Mouse (Mus musculus): ENCODE data around the gene Mmadhc.

DNA sequence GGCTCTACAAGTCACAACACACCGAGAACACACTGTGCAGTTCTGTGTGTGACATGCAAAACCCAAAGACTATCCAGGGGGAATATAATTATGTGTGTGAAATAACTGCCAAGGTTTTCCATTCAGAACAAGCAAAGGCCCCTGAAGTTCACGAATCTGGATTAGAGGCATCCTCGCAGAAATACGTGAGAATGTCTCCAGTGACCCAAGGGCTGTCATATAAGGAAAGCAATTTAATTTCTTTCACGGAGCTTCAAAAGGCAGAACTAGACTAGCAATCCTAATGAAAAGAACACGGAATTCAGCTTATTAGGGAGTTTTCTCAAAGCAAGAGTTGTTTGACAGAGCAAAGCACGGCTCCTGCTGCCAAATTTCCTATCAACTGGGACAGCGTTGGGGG, 63.1 kb downstream of the Mmadhc start:
- TF ChIP-seq CTCF (IDR thresholded peaks at IDR 0.05; ENCODE audit: insufficient read depth, low read length) (no peak), POLR2A (IDR thresholded peaks at IDR 0.05; ENCODE audit: borderline replicate concordance, extremely low read depth, low read depth, low read length) (no peak)
